Mouse (Mus musculus) kidney, postnatal 36 days (tissue): Measurements from ENCODE around the gene Cdh24.

Experiments used
- DNase-seq, 2 experiments: peaks; one replicate each; pipeline ENCODE4 v3.0.0; 2021 to 2022; ENCODE audit warnings: mixed read lengths in 2 of 2

The Cdh24 gene

GRCm38 (mm10) chr14:54603686-54604085 lies 37.5 kb downstream of the Cdh24 start:
- DNase-seq, result no peak

GRCm38 (mm10) chr14:54603038-54603654 lies 38.0 kb downstream of the Cdh24 start:
- peak; percentile 97 to 98 for DNase-seq

- peak in 1 of 2 experiments; percentile 14 for DNase-seq
Measured at GRCm38 (mm10) chr14:54602613-54603012, 38.6 kb downstream of the Cdh24 start.

GRCm38 (mm10) chr14:54601601-54602000 lies 39.6 kb downstream of the Cdh24 start:
- DNase-seq, result no peak

GRCm38 (mm10) chr14:54597084-54597483 lies 44.1 kb downstream of the Cdh24 start:
- DNase-seq, result peak in 1 of 2 experiments; percentile 44

- DNase-seq, result no peak
Measured at GRCm38 (mm10) chr14:54594631-54595414, 46.3 kb downstream of the Cdh24 start.

- no peak for DNase-seq
Measured at GRCm38 (mm10) chr14:54594055-54594454, 47.1 kb downstream of the Cdh24 start.

- DNase-seq, result peak; percentile 33 to 60
Measured at GRCm38 (mm10) chr14:54592319-54592934, 48.7 kb downstream of the Cdh24 start.

GRCm38 (mm10) chr14:54591056-54591455 lies 50.1 kb downstream of the Cdh24 start:
- no peak for DNase-seq

GRCm38 (mm10) chr14:54583681-54584338 lies 57.4 kb downstream of the Cdh24 start:
- peak; percentile 57 to 83 for DNase-seq

GRCm38 (mm10) chr14:54582536-54582935 lies 58.6 kb downstream of the Cdh24 start:
- peak; percentile 35 to 48 for DNase-seq
